Mouse (Mus musculus): ENCODE data around the gene Dusp16. TPM values are rescaled to one million over a fixed set of nuclear protein-coding genes. Genes with fewer than 3 reads are reported as not detected.

Gene Dusp16
- polyA plus RNA-seq, 1 experiment from 2014 or later = 8.6 TPM

GRCm38 (mm10) chr6:134710020-134710419 lies 82.4 kb downstream of the Dusp16 start:
- 81% methylated on average over 15 of the region's 15 CpGs for WGBS
- H3K27me3 ChIP-seq (ENCODE audit: control insufficient read depth, insufficient read depth, low read length) = no peaks in the 10 kb centered on the region
- no peaks in the 10 kb centered on the region for H3K4me1 ChIP-seq (replicated peaks; ENCODE audit: control insufficient read depth, insufficient read depth)
- H3K4me3 ChIP-seq (ENCODE audit: low read depth, low read length) = no peak overlapping the region
- DNase-seq (ENCODE audit: low spot score) (no peak), ATAC-seq (ENCODE audit: low FRiP score, low TSS enrichment) (no peak)
- TF ChIP-seq CTCF (IDR thresholded peaks at IDR 0.05; ENCODE audit: low read depth) = no peak
- TF ChIP-seq EP300 (optimal IDR thresholded peaks at IDR 0.05) = no peak
- no peak overlapping the region for H3K4me2 ChIP-seq (replicated peaks; ENCODE audit: low read depth)
- no peaks in the 10 kb centered on the region for H3K36me3 ChIP-seq (ENCODE audit: control insufficient read depth, insufficient read depth, low read length)
- no peak overlapping the region for H3K27ac ChIP-seq (replicated peaks)
- no peaks in the 10 kb centered on the region for H3K9me3 ChIP-seq (ENCODE audit: control insufficient read depth, low read length)
- H3K9ac ChIP-seq (ENCODE audit: low read length) = no peak overlapping the region

- H3K9ac ChIP-seq (ENCODE audit: low read length) = no peak overlapping the region
- no peak for ATAC-seq (ENCODE audit: low FRiP score, low TSS enrichment)
- H3K36me3 ChIP-seq (ENCODE audit: control insufficient read depth, insufficient read depth, low read length) = no peaks in the 10 kb centered on the region
- H3K27ac ChIP-seq (replicated peaks) = no peak overlapping the region
- H3K9me3 ChIP-seq (ENCODE audit: control insufficient read depth, low read length) = no peaks in the 10 kb centered on the region
- no peak for DNase-seq (ENCODE audit: low spot score)
- H3K4me3 ChIP-seq (ENCODE audit: low read depth, low read length) = no peak overlapping the region
- H3K27me3 ChIP-seq (ENCODE audit: control insufficient read depth, insufficient read depth, low read length) = no peaks in the 10 kb centered on the region
- no peaks in the 10 kb centered on the region for H3K4me1 ChIP-seq (replicated peaks; ENCODE audit: control insufficient read depth, insufficient read depth)
- WGBS = 60% methylated on average over 4 of the region's 4 CpGs
- no peak overlapping the region for H3K4me2 ChIP-seq (replicated peaks; ENCODE audit: low read depth)
- TF ChIP-seq EP300 (optimal IDR thresholded peaks at IDR 0.05) (no peak), CTCF (IDR thresholded peaks at IDR 0.05; ENCODE audit: low read depth) (no peak)
These were observed 86.0 kb downstream of the Dusp16 start for GRCm38 (mm10) chr6:134706467-134706866.

- WGBS = 76% methylated on average over 4 of the region's 4 CpGs
- TF ChIP-seq EP300 (optimal IDR thresholded peaks at IDR 0.05) (no peak), CTCF (IDR thresholded peaks at IDR 0.05; ENCODE audit: low read depth) (no peak)
These were observed 89.3 kb downstream of the Dusp16 start for GRCm38 (mm10) chr6:134703053-134703690.

GRCm38 (mm10) chr6:134702184-134702583 lies 90.2 kb downstream of the Dusp16 start:
- 88% methylated on average over 7 of the region's 7 CpGs for WGBS
- TF ChIP-seq CTCF (IDR thresholded peaks at IDR 0.05; ENCODE audit: low read depth) (no peak), EP300 (optimal IDR thresholded peaks at IDR 0.05) (no peak)
- Histone ChIP-seq H3K4me2 (replicated peaks; ENCODE audit: low read depth) (no peak overlapping the region), H3K27ac (replicated peaks) (no peak overlapping the region), H3K27me3 (ENCODE audit: control insufficient read depth, insufficient read depth, low read length) (no peaks in the 10 kb centered on the region), H3K9ac (ENCODE audit: low read length) (no peak overlapping the region), H3K4me3 (ENCODE audit: low read depth, low read length) (no peak overlapping the region), H3K36me3 (ENCODE audit: control insufficient read depth, insufficient read depth, low read length) (no peaks in the 10 kb centered on the region), H3K9me3 (ENCODE audit: control insufficient read depth, low read length) (no peaks in the 10 kb centered on the region), H3K4me1 (replicated peaks; ENCODE audit: control insufficient read depth, insufficient read depth) (no peaks in the 10 kb centered on the region; the same call in 1 of the 2 replicates)
- ATAC-seq (ENCODE audit: low FRiP score, low TSS enrichment) (no peak), DNase-seq (ENCODE audit: low spot score) (no peak)

More at GRCm38 (mm10) chr6:134703053-134703690, 89.3 kb downstream of the Dusp16 start:
- no peak for DNase-seq (ENCODE audit: low spot score)
- H3K36me3 ChIP-seq (ENCODE audit: control insufficient read depth, insufficient read depth, low read length) = no peaks in the 10 kb centered on the region
- no peak overlapping the region for H3K27ac ChIP-seq (replicated peaks)
- no peaks in the 10 kb centered on the region for H3K27me3 ChIP-seq (ENCODE audit: control insufficient read depth, insufficient read depth, low read length)
- no peak overlapping the region for H3K4me2 ChIP-seq (replicated peaks; ENCODE audit: low read depth)
- H3K4me3 ChIP-seq (ENCODE audit: low read depth, low read length) = no peak overlapping the region
- H3K9ac ChIP-seq (ENCODE audit: low read length) = no peak overlapping the region
- 0 out of 2 replicates have a peak, but pooled peaks have one; percentile 31 for ATAC-seq (ENCODE audit: low FRiP score, low TSS enrichment)
- H3K9me3 ChIP-seq (ENCODE audit: control insufficient read depth, low read length) = no peaks in the 10 kb centered on the region
- no peaks in the 10 kb centered on the region; the same call in 1 of the 2 replicates for H3K4me1 ChIP-seq (replicated peaks; ENCODE audit: control insufficient read depth, insufficient read depth)

GRCm38 (mm10) chr6:134701211-134701602 lies 91.2 kb downstream of the Dusp16 start:
- Histone ChIP-seq H3K27me3 (ENCODE audit: control insufficient read depth, insufficient read depth, low read length) (no peaks in the 10 kb centered on the region), H3K27ac (replicated peaks) (peak overlapping the region; percentile 42), H3K36me3 (ENCODE audit: control insufficient read depth, insufficient read depth, low read length) (no peaks in the 10 kb centered on the region), H3K9me3 (ENCODE audit: control insufficient read depth, low read length) (no peaks in the 10 kb centered on the region), H3K9ac (ENCODE audit: low read length) (no peak overlapping the region), H3K4me1 (replicated peaks; ENCODE audit: control insufficient read depth, insufficient read depth) (no peaks in the 10 kb centered on the region; the same call in 1 of the 2 replicates), H3K4me3 (ENCODE audit: low read depth, low read length) (no peak overlapping the region), H3K4me2 (replicated peaks; ENCODE audit: low read depth) (no peak overlapping the region)
- DNase-seq (ENCODE audit: low spot score) = no peak
- peak; percentile 78 for ATAC-seq (ENCODE audit: low FRiP score, low TSS enrichment)
- TF ChIP-seq EP300 (optimal IDR thresholded peaks at IDR 0.05) (peak; percentile 9), CTCF (IDR thresholded peaks at IDR 0.05; ENCODE audit: low read depth) (no peak)
- WGBS = 65% methylated on average over 6 of the region's 6 CpGs

- H3K27me3 ChIP-seq (ENCODE audit: control insufficient read depth, insufficient read depth, low read length) = no peaks in the 10 kb centered on the region
- H3K4me3 ChIP-seq (ENCODE audit: low read depth, low read length) = no peak overlapping the region
- TF ChIP-seq CTCF (IDR thresholded peaks at IDR 0.05; ENCODE audit: low read depth) (no peak), EP300 (optimal IDR thresholded peaks at IDR 0.05) (peak; percentile 4)
- no peaks in the 10 kb centered on the region for H3K9me3 ChIP-seq (ENCODE audit: control insufficient read depth, low read length)
- WGBS = 52% methylated on average over 8 of the region's 8 CpGs
- DNase-seq (ENCODE audit: low spot score) (peak; percentile 66), ATAC-seq (ENCODE audit: low FRiP score, low TSS enrichment) (peak; percentile 97)
- no peak overlapping the region for H3K4me2 ChIP-seq (replicated peaks; ENCODE audit: low read depth)
- H3K27ac ChIP-seq (replicated peaks) = peak overlapping the region; percentile 77
- H3K4me1 ChIP-seq (replicated peaks; ENCODE audit: control insufficient read depth, insufficient read depth) = no peaks in the 10 kb centered on the region; the same call in 1 of the 2 replicates
- H3K9ac ChIP-seq (ENCODE audit: low read length) = no peak overlapping the region
- no peaks in the 10 kb centered on the region for H3K36me3 ChIP-seq (ENCODE audit: control insufficient read depth, insufficient read depth, low read length)
These were observed 91.8 kb downstream of the Dusp16 start for GRCm38 (mm10) chr6:134700451-134701210.

Measured in stomach, postnatal 0 days (tissue).